Mouse (Mus musculus): ENCODE data around the gene Usp36. TPM values are rescaled to one million over a fixed set of nuclear protein-coding genes. Genes with fewer than 3 reads are reported as not detected.
A peak's percentile ranks its signal among the peaks of the same experiment; 100 is the strongest.

Gene Usp36
- polyA plus RNA-seq, 1 experiment: 26.8 TPM

- Histone ChIP-seq H3K9me3 (replicated peaks; ENCODE audit: control insufficient read depth, insufficient read depth, low read length, poor library complexity, severe bottlenecking) (no peaks in the 10 kb centered on the region), H3K27ac (ENCODE audit: insufficient read depth, low read length) (no peak overlapping the region), H3K4me3 (ENCODE audit: low read depth, low read length) (no peak overlapping the region), H3K9ac (ENCODE audit: low read depth, poor library complexity, severe bottlenecking) (no peak overlapping the region), H3K4me1 (ENCODE audit: control insufficient read depth, insufficient read depth, low read length) (no peaks in the 10 kb centered on the region), H3K27me3 (ENCODE audit: control insufficient read depth, insufficient read depth, low read length, poor library complexity, severe bottlenecking) (no peaks in the 10 kb centered on the region), H3K36me3 (ENCODE audit: control insufficient read depth, insufficient read depth, low read length, poor library complexity, severe bottlenecking) (no peaks in the 10 kb centered on the region)
- no peak for TF ChIP-seq CTCF (IDR thresholded peaks at IDR 0.05; ENCODE audit: low read depth, low read length)
- no peak for TF ChIP-seq EP300 (IDR thresholded peaks at IDR 0.05; ENCODE audit: insufficient read depth, low read depth, low read length)
- no peak for TF ChIP-seq POLR2A (IDR thresholded peaks at IDR 0.05; ENCODE audit: insufficient read depth, low read length)
Observed at GRCm38 (mm10) chr11:118236520-118237190, 53.4 kb downstream of the Usp36 start.

DNA sequence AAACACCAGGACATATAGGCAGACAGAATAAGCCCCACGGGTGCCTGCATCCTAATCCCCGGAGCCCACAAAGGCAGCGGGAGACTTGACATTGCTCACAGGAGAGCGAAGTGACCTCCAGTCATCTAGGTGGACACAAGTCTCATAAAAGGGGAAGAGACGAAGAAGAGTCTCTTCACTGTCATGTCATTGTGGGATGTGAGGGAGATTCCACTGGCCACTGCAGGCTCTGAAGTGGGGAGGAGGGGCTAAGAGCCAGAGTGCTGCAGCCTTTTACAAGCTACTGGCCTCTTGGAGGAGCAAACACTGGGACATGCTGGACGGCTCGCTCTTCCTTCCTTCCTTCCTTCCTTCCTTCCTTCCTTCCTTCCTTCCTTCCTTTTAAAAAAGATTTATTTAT, 55.1 kb downstream of the Usp36 start:
- no peak for TF ChIP-seq EP300 (IDR thresholded peaks at IDR 0.05; ENCODE audit: insufficient read depth, low read depth, low read length)
- no peak for TF ChIP-seq POLR2A (IDR thresholded peaks at IDR 0.05; ENCODE audit: insufficient read depth, low read length)
- no peak for TF ChIP-seq CTCF (IDR thresholded peaks at IDR 0.05; ENCODE audit: low read depth, low read length)
- Histone ChIP-seq H3K9me3 (replicated peaks; ENCODE audit: control insufficient read depth, insufficient read depth, low read length, poor library complexity, severe bottlenecking) (no peaks in the 10 kb centered on the region), H3K36me3 (ENCODE audit: control insufficient read depth, insufficient read depth, low read length, poor library complexity, severe bottlenecking) (no peaks in the 10 kb centered on the region), H3K27ac (ENCODE audit: insufficient read depth, low read length) (no peak overlapping the region), H3K9ac (ENCODE audit: low read depth, poor library complexity, severe bottlenecking) (no peak overlapping the region), H3K4me1 (ENCODE audit: control insufficient read depth, insufficient read depth, low read length) (no peaks in the 10 kb centered on the region), H3K4me3 (ENCODE audit: low read depth, low read length) (no peak overlapping the region), H3K27me3 (ENCODE audit: control insufficient read depth, insufficient read depth, low read length, poor library complexity, severe bottlenecking) (no peaks in the 10 kb centered on the region)

GRCm38 (mm10) chr11:118234500-118234899, 55.5 kb downstream of the Usp36 start:
- TF ChIP-seq POLR2A (IDR thresholded peaks at IDR 0.05; ENCODE audit: insufficient read depth, low read length) (no peak), EP300 (IDR thresholded peaks at IDR 0.05; ENCODE audit: insufficient read depth, low read depth, low read length) (no peak), CTCF (IDR thresholded peaks at IDR 0.05; ENCODE audit: low read depth, low read length) (no peak)
- Histone ChIP-seq H3K27ac (ENCODE audit: insufficient read depth, low read length) (no peak overlapping the region), H3K36me3 (ENCODE audit: control insufficient read depth, insufficient read depth, low read length, poor library complexity, severe bottlenecking) (no peaks in the 10 kb centered on the region)

DNA sequence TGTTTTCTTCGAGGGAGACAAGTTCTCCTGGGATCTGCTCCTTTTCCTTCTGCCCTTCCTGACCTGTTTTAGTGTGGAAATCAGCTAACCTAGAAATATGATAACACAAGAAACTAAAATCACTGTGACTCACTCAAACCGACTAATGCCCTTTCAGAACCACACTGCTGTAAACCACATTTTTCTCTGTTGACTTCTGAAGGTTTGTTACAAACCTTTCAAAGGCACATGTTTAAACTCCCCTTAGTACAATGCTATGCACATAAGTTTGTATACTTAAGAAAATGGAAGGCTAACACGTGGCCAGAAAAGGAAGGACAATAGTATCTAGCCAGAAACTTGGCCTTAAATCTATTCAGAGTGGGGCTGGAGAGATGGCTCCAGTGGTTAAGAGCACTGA, 56.1 kb downstream of the Usp36 start:
- Histone ChIP-seq H3K9me3 (replicated peaks; ENCODE audit: control insufficient read depth, insufficient read depth, low read length, poor library complexity, severe bottlenecking) (no peaks in the 10 kb centered on the region), H3K4me3 (ENCODE audit: low read depth, low read length) (no peak overlapping the region), H3K36me3 (ENCODE audit: control insufficient read depth, insufficient read depth, low read length, poor library complexity, severe bottlenecking) (no peaks in the 10 kb centered on the region), H3K27ac (ENCODE audit: insufficient read depth, low read length) (no peak overlapping the region), H3K4me1 (ENCODE audit: control insufficient read depth, insufficient read depth, low read length) (no peaks in the 10 kb centered on the region), H3K9ac (ENCODE audit: low read depth, poor library complexity, severe bottlenecking) (no peak overlapping the region), H3K27me3 (ENCODE audit: control insufficient read depth, insufficient read depth, low read length, poor library complexity, severe bottlenecking) (no peaks in the 10 kb centered on the region)
- TF ChIP-seq EP300 (IDR thresholded peaks at IDR 0.05; ENCODE audit: insufficient read depth, low read depth, low read length) (no peak), POLR2A (IDR thresholded peaks at IDR 0.05; ENCODE audit: insufficient read depth, low read length) (no peak), CTCF (IDR thresholded peaks at IDR 0.05; ENCODE audit: low read depth, low read length) (no peak)

More at GRCm38 (mm10) chr11:118234500-118234899, 55.5 kb downstream of the Usp36 start:
- Histone ChIP-seq H3K9ac (ENCODE audit: low read depth, poor library complexity, severe bottlenecking) (no peak overlapping the region), H3K4me1 (ENCODE audit: control insufficient read depth, insufficient read depth, low read length) (no peaks in the 10 kb centered on the region), H3K4me3 (ENCODE audit: low read depth, low read length) (no peak overlapping the region), H3K27me3 (ENCODE audit: control insufficient read depth, insufficient read depth, low read length, poor library complexity, severe bottlenecking) (no peaks in the 10 kb centered on the region), H3K9me3 (replicated peaks; ENCODE audit: control insufficient read depth, insufficient read depth, low read length, poor library complexity, severe bottlenecking) (no peaks in the 10 kb centered on the region)

- H3K4me1 ChIP-seq (ENCODE audit: control insufficient read depth, insufficient read depth, low read length): no peaks in the 10 kb centered on the region
- H3K36me3 ChIP-seq (ENCODE audit: control insufficient read depth, insufficient read depth, low read length, poor library complexity, severe bottlenecking): no peaks in the 10 kb centered on the region
- H3K9me3 ChIP-seq (replicated peaks; ENCODE audit: control insufficient read depth, insufficient read depth, low read length, poor library complexity, severe bottlenecking): no peaks in the 10 kb centered on the region
- H3K27ac ChIP-seq (ENCODE audit: insufficient read depth, low read length): no peak overlapping the region
- no peak overlapping the region for H3K9ac ChIP-seq (ENCODE audit: low read depth, poor library complexity, severe bottlenecking)
- H3K4me3 ChIP-seq (ENCODE audit: low read depth, low read length): no peak overlapping the region
- TF ChIP-seq EP300 (IDR thresholded peaks at IDR 0.05; ENCODE audit: insufficient read depth, low read depth, low read length): no peak
- no peak for TF ChIP-seq POLR2A (IDR thresholded peaks at IDR 0.05; ENCODE audit: insufficient read depth, low read length)
- peak; percentile 9 for TF ChIP-seq CTCF (IDR thresholded peaks at IDR 0.05; ENCODE audit: low read depth, low read length)
- H3K27me3 ChIP-seq (ENCODE audit: control insufficient read depth, insufficient read depth, low read length, poor library complexity, severe bottlenecking): no peaks in the 10 kb centered on the region
Observed at GRCm38 (mm10) chr11:118232314-118232831, 57.7 kb downstream of the Usp36 start.

DNA sequence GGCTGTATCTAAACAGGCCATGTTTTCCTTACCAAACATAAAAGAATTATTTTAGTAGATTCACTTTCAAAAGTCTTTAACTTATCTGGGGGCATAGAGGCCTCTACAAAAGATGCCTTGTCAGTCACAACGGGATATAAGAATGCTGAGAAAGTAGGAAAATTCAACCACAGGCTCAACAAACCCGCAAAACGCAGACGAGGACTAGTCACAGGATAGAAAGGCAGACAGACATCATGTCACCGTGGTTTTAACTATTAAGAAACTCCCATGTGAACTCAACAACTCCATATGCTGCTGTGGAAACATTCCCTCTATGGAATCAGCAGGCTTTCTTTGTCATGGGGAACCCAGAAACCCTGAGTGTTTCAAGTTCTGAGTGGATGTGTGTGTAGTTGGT, 60.1 kb downstream of the Usp36 start:
- Histone ChIP-seq H3K9ac (ENCODE audit: low read depth, poor library complexity, severe bottlenecking) (no peak overlapping the region), H3K9me3 (replicated peaks; ENCODE audit: control insufficient read depth, insufficient read depth, low read length, poor library complexity, severe bottlenecking) (no peaks in the 10 kb centered on the region), H3K4me1 (ENCODE audit: control insufficient read depth, insufficient read depth, low read length) (no peaks in the 10 kb centered on the region), H3K27ac (ENCODE audit: insufficient read depth, low read length) (no peak overlapping the region), H3K27me3 (ENCODE audit: control insufficient read depth, insufficient read depth, low read length, poor library complexity, severe bottlenecking) (no peaks in the 10 kb centered on the region), H3K4me3 (ENCODE audit: low read depth, low read length) (no peak overlapping the region), H3K36me3 (ENCODE audit: control insufficient read depth, insufficient read depth, low read length, poor library complexity, severe bottlenecking) (no peaks in the 10 kb centered on the region)
- TF ChIP-seq EP300 (IDR thresholded peaks at IDR 0.05; ENCODE audit: insufficient read depth, low read depth, low read length): no peak
- TF ChIP-seq CTCF (IDR thresholded peaks at IDR 0.05; ENCODE audit: low read depth, low read length): no peak
- no peak for TF ChIP-seq POLR2A (IDR thresholded peaks at IDR 0.05; ENCODE audit: insufficient read depth, low read length)
